Mouse (Mus musculus): ENCODE measurements at regions not wholly inside any gene's neighbourhood (a gene's known extent, or its start where the extent isn't known, plus 50 kb on each side); places are given as distances from the start of the nearest gene placed in this dataset.
A peak's percentile ranks its signal among the peaks of the same experiment; 100 is the strongest.
"Not testable (repeated sequence)": the region's sequence is repeated elsewhere in the genome, so short reads cannot be mapped to it uniquely, and the experiment has no call there.

DNA sequence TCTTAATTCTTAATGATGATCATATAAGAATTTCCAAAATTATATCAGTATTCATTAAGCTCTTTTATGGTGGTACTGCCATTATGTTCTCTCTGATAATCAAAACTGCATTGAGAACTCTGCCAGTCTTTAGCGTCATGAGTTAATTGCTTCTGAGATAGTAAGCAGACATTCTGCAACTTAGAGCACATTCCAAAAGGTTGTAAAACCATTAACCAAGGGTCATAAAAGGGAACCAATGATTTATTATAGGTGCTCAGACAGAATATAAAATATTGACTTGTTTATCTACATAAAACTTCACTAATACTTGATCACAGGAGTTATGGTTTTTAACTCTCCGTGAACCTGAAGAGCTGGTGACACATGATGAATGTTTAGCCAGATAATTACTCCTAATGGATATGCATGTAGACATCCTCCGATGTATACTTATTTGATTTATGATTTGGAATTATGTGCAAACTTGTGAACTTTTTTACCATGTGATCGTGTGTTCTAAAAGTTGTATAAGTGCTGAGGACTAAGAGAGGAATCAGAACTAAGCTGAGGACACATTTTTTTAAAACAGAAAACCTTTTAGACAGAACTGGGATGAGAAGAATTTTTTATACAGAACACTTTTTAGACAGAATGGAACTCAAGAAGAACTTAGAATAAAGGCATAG, 1345.4 kb downstream of the Zfp704 start:
- Histone ChIP-seq H3K9me3 (no peaks in the 10 kb centered on the region), H3K27me3 (no peaks in the 10 kb centered on the region), H3K9ac (no peak overlapping the region), H3K36me3 (no peaks in the 10 kb centered on the region), H3K4me3 (no peak overlapping the region), H3K4me2 (no peak overlapping the region), H3K4me1 (no peaks in the 10 kb centered on the region), H3K27ac (no peak overlapping the region)
- ATAC-seq (ENCODE audit: borderline replicate concordance, extremely low read depth, low FRiP score, low TSS enrichment) = no peak
- 50% methylated on average over 4 of the region's 4 CpGs for WGBS

DNA sequence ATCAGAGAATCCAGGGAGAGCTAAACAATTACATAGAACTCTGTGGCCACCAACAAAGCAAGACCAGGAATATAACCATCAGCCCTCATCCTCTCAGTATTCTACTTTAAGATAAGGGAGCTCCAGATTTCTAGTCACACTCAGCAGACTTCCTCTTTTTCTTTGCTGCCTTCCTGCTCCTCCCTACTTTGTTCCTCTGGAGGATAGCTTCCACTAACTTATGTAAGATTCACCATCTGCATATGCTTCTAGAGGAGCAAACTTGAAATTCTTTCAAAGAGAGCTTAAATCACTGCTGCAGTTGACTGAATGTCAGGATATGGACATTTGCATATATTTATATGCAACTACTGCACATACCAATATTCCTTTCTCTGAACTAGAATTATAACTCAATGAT, 1352.6 kb downstream of the Zfp704 start:
- Histone ChIP-seq H3K27me3 (no peaks in the 10 kb centered on the region), H3K4me1 (no peaks in the 10 kb centered on the region), H3K27ac (no peak overlapping the region), H3K36me3 (no peaks in the 10 kb centered on the region), H3K9me3 (no peaks in the 10 kb centered on the region), H3K4me2 (no peak overlapping the region), H3K9ac (no peak overlapping the region), H3K4me3 (no peak overlapping the region)
- ATAC-seq (ENCODE audit: borderline replicate concordance, extremely low read depth, low FRiP score, low TSS enrichment) = no peak

DNA sequence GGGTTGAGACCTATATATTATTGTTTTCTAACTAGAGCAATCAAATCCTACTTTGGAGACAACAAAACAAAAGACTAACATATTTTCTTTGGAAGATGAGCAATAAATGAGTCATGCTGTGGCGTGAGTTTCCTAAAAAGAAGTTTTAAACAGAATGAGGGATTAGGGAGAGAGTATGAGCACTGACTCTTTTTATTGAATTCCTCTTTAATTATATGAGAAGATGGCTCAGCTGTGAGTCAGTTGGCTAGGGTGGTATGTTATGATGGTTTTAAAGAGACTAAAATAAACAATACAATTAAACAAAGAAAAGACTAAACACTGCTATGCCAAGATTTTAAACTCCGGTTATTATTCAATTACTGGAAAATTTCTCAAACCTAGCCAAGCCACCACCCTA, 1357.6 kb downstream of the Zfp704 start:
- Histone ChIP-seq H3K4me1 (no peaks in the 10 kb centered on the region), H3K36me3 (no peaks in the 10 kb centered on the region), H3K27ac (no peak overlapping the region), H3K9me3 (no peaks in the 10 kb centered on the region), H3K4me3 (no peak overlapping the region), H3K4me2 (no peak overlapping the region), H3K9ac (no peak overlapping the region), H3K27me3 (no peaks in the 10 kb centered on the region)
- no peak for ATAC-seq (ENCODE audit: borderline replicate concordance, extremely low read depth, low FRiP score, low TSS enrichment)
- 63% methylated on average over 2 of the region's 2 CpGs for WGBS

DNA sequence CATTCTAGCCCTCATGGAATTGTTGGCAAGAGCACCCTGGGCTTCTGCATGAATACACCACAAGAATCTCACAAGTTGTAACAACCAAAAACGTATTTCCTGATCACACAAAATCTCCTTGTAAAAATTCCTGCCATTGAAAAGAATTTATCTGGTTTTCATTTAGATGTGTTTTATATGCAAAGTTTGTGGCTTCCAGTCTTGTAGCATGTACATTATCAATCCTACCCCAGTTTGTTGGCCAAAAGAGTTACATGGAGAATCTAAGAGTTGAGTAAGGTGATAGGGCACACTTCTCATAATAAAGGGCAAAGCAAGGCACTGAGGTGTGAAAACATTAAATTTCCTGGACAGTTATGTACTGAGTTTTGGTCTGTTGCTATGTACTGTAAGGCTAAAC, 1361.0 kb downstream of the Zfp704 start:
- H3K27ac ChIP-seq = no peak overlapping the region
- no peak overlapping the region for H3K4me3 ChIP-seq
- WGBS = 52% methylated on average over 1 of the region's 1 CpGs
- H3K27me3 ChIP-seq = no peaks in the 10 kb centered on the region
- H3K4me2 ChIP-seq = no peak overlapping the region
- ATAC-seq (ENCODE audit: borderline replicate concordance, extremely low read depth, low FRiP score, low TSS enrichment) = no peak
- H3K36me3 ChIP-seq = no peaks in the 10 kb centered on the region
- H3K4me1 ChIP-seq = no peaks in the 10 kb centered on the region
- 0 out of 2 replicates have a peak, but pooled peaks cover 3% of the 10 kb centered on the region for H3K9me3 ChIP-seq
- H3K9ac ChIP-seq = no peak overlapping the region

DNA sequence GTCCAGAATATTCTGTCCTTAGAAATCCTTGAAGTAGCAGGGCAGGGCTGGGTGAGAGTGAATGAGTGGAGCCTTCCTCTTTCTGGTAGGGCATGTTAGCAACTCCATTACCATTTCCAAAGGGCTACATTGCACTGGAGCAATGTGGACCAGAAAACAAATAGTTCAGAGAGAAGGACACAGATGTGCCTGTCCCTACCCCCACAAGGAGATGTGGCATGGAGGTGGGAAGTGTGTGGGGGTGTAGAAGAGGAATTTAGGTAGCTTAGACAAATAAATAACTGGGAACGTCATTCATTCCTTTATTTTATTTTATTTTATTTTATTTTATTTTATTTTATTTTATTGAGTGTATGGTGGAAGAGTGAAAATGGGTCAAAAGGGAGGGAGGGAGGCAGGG, 1364.1 kb downstream of the Zfp704 start:
- not testable (repeated sequence) for H3K36me3 ChIP-seq; ATAC-seq (ENCODE audit: borderline replicate concordance, extremely low read depth, low FRiP score, low TSS enrichment); H3K27ac ChIP-seq; H3K4me3 ChIP-seq; H3K9ac ChIP-seq; H3K4me1 ChIP-seq; H3K4me2 ChIP-seq; H3K27me3 ChIP-seq; H3K9me3 ChIP-seq
- WGBS = 31% methylated on average over 1 of the region's 1 CpGs

DNA sequence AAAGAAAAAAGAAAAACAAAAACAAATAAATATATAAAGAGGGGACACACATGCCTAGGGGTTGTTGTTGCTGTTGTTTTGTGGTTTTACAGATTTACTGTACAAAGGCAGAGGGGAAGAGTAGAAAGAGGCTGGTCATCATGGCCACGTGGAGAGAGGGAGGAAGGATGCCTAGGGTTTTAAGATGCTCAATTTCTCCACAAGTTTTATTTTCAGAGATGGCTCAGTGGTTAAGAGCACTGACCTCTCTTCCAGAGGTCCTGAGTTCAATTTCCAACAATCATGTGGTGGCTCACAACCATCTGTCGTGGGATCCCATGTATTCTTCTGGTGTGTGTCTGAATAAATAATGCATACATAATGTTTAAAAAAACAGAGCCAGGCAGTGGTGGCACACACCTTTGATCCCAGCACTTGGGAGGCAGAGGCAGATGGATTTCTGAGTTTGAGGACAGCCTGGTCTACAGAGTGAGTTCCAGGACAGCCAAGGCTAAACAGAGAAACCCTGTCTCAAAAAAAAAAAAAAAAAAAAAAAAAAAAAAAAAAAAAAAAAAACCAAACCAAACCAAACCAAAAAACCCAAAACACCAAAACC, 1364.6 kb downstream of the Zfp704 start:
- H3K9me3 ChIP-seq, H3K9ac ChIP-seq, H3K27ac ChIP-seq, H3K27me3 ChIP-seq, H3K4me3 ChIP-seq, H3K4me2 ChIP-seq, H3K36me3 ChIP-seq, H3K4me1 ChIP-seq: not testable (repeated sequence)
- peak; percentile 86 for ATAC-seq (ENCODE audit: borderline replicate concordance, extremely low read depth, low FRiP score, low TSS enrichment)
- WGBS = 62% methylated on average over 2 of the region's 2 CpGs

DNA sequence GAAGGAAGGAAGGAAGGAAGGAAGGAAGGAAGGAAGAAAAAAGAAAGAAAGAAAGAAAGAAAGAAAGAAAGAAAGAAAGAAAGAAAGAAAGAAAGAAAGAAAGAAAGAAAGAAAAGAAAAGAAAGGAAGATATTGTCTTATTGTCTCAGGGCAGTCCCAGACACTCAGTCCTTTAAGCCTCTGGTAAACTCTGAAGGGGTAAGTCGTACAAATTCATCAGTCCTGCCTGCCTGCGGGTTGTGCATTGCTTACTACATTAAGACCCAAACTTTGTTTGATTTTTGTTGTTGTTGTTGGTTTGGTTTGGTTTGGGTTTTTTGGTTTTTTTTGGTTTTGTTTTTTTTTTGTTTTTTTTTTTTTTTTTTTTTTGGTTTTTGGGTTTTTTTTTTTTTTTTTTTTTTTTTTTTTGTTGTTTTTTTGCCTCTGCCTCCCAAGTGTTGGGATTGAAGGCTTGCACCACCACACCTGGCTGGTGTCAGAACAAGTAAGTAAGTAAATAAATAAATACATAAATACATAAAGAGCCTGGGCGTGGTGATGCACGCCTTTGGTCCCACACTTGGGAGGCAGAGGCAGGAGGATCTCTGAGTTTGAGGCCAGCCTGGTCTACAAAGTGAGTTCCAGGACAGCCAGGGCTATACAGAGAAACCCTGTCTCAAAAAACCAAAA, 1365.2 kb downstream of the Zfp704 start:
- WGBS = 82% methylated on average over 4 of the region's 4 CpGs
- H3K4me1 ChIP-seq; H3K36me3 ChIP-seq; H3K9ac ChIP-seq; H3K4me3 ChIP-seq; H3K27me3 ChIP-seq; H3K4me2 ChIP-seq; H3K27ac ChIP-seq; H3K9me3 ChIP-seq; ATAC-seq (ENCODE audit: borderline replicate concordance, extremely low read depth, low FRiP score, low TSS enrichment): not testable (repeated sequence)

DNA sequence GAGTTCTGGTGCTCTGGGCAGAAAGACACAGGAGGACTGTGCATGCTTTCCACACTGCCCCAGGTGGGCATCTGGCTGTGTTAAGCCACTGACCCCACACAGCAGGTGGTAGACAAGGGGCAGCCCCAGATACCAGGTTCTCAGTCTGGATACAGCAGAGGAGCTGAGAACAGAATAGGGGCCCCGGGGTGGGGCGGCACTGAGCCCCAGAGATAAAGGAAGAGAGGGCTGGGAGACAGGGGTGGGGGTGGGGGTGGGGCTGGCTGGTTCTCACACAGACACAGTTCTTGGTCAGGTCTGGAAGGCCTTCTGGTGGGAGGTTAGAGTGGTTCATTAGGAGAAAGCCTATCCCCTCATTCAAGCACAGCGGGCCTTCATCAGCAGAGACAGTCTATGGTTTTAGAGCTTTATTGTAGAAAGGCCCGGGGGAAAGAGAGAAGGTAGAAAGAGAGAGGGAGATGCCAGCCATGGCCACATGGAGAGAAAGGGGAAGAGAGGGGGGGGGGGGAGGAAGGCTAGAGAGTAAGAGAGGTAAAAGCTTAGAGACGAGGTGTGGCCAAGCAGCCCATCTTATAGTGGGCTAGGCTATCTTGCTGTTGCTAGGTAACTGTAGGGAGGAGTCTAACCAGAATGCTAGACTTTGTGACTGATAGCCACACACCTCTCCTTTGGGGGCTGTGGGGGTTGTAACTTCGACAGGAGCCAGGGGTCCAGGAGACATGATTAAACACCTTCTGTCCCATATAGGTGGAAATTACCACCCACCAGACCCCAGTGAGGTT, 1403.1 kb downstream of the Zfp704 start:
- H3K27ac ChIP-seq = no peak overlapping the region
- no peaks in the 10 kb centered on the region for H3K27me3 ChIP-seq
- WGBS = 62% methylated on average over 6 of the region's 6 CpGs

DNA sequence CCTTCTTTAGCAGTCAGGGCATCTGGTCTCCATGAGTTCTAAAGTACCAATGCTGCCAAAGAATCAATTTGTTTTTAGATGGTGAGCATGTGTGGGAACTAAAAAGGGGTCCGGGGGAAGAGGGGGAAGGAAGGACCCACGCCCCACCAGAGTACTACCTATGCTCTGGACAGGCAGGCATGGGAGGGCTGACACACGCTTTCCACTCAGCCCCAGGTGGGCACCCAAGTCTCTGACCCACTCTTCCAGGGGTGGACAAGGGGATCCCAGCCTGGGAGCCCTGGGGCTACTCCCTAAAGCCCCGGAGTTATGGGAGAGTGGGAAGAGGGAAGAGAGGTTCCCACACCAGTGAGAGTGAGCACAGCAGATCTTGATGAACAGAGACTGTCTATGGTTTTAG, 1446.9 kb downstream of the Zfp704 start:
- Histone ChIP-seq H3K27me3 (no peaks in the 10 kb centered on the region), H3K27ac (no peak overlapping the region), H3K9ac (no peak overlapping the region), H3K9me3 (no peaks in the 10 kb centered on the region), H3K4me2 (no peak overlapping the region), H3K4me1 (no peaks in the 10 kb centered on the region), H3K36me3 (no peaks in the 10 kb centered on the region), H3K4me3 (no peak overlapping the region)
- 75% methylated on average over 4 of the region's 4 CpGs for WGBS
- no peak for ATAC-seq (ENCODE audit: borderline replicate concordance, extremely low read depth, low FRiP score, low TSS enrichment)

More for the DNA sequence above, 1403.1 kb downstream of the Zfp704 start:
- Histone ChIP-seq H3K36me3 (no peaks in the 10 kb centered on the region), H3K4me3 (no peak overlapping the region), H3K9ac (no peak overlapping the region), H3K9me3 (no peaks in the 10 kb centered on the region), H3K4me1 (no peaks in the 10 kb centered on the region), H3K4me2 (no peak overlapping the region)
- no peak for ATAC-seq (ENCODE audit: borderline replicate concordance, extremely low read depth, low FRiP score, low TSS enrichment)

DNA sequence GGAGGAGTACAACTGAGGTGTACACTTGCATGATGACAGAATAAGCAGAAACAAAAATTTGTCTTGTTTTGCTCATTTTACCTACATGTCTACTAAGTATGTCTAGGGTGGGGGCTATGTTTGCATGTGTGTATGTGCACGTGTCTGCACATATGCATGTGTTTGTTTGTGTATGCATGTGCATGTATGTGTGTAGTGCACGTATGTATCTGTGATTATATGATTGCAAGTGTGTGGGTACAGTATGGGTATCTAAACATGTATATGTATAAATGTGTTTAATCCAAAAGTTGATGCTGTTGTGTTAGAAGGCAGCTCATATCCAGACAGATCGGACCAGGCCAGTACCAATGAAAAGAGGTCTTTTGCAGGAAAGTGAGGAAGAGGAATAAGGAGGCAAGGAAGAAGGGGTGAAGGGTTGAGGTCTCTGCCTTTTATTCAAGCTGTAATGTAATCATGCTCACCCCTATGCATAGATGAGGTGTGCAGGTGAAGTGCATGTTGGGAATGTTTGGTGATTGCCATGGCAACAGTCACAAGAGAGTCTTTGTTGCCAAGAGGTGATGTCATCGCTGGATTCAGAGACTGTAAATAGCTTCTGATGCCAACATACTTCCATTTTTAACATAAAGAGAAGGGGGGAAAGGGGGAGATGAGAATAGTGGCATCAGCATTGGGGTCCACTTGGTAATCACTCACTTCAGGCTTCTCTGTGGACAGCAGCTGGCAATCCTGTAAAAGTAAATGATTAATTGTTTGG, 1447.7 kb downstream of the Zfp704 start:
- H3K4me3 ChIP-seq = no peak overlapping the region
- no peak for ATAC-seq (ENCODE audit: borderline replicate concordance, extremely low read depth, low FRiP score, low TSS enrichment)
- no peaks in the 10 kb centered on the region for H3K27me3 ChIP-seq
- H3K36me3 ChIP-seq = no peaks in the 10 kb centered on the region
- no peak overlapping the region for H3K9ac ChIP-seq
- 75% methylated on average over 4 of the region's 4 CpGs for WGBS
- no peaks in the 10 kb centered on the region for H3K9me3 ChIP-seq
- no peaks in the 10 kb centered on the region for H3K4me1 ChIP-seq
- H3K4me2 ChIP-seq = no peak overlapping the region
- no peak overlapping the region for H3K27ac ChIP-seq

DNA sequence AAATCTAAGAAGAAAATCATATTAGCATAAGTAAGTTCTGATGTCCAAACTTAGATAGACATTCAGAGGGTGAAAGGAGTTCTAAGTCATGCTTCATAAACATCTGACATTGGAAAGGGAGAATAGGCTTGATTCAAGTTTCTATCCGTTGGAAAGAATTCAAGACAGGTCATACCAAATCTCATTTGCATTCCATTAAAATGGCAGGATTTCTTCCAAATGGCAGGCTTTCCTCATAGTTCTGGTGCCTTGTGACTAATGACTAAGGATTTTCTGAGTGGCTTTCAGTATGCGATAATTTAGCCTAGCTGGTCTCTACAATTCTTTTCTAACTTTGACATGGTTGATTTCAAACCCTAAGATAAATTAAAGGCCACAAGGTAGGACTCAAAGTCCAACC, 1466.9 kb downstream of the Zfp704 start:
- no peak overlapping the region for H3K27ac ChIP-seq
- ATAC-seq (ENCODE audit: borderline replicate concordance, extremely low read depth, low FRiP score, low TSS enrichment) = no peak
- H3K4me2 ChIP-seq = no peak overlapping the region
- no peak overlapping the region for H3K4me3 ChIP-seq
- H3K27me3 ChIP-seq = no peaks in the 10 kb centered on the region
- H3K9me3 ChIP-seq = no peaks in the 10 kb centered on the region
- 56% methylated on average over 2 of the region's 2 CpGs for WGBS
- no peak overlapping the region for H3K9ac ChIP-seq
- no peaks in the 10 kb centered on the region for H3K4me1 ChIP-seq
- H3K36me3 ChIP-seq = no peaks in the 10 kb centered on the region
